9 mouse cellular contexts compared by ENCODE assay signal in genomic region chr11:96620660-96621059, GRCm38 (mm10).
DNase-seq lines count a peak whose midpoint lies in the region; ATAC-seq lines count a peak whose summit lies in the region.
"Had no signal": no experiment of that assay in that cellular context is flagged by ENCODE, and none has a peak within 500 bp of the region (broad histone marks: within the 10 kb centered on the region; RNA-seq: fewer than 3 reads in every experiment).

No protein-coding gene starts in this region.

- H3K4me3 ChIP-seq in heart, embryonic 13.5 days, result no peak overlapping the region
- 0 out of 2 replicates have a peak overlapping the region, but pooled peaks have one; percentile 2 for H3K4me3 ChIP-seq in brown adipose tissue, adult 24 weeks (ENCODE audit: insufficient read depth, low read depth, low read length)
- H3K4me3 ChIP-seq in hindbrain, embryonic 16.5 days (ENCODE audit: low read length), result no peak overlapping the region
- peak overlapping the region; percentile 2; the same call in 1 of the 2 replicates for H3K4me3 ChIP-seq in limb, embryonic 10.5 days
- H3K4me3 ChIP-seq: forebrain, embryonic 12.5 days had no signal

- H3K9ac ChIP-seq in heart, embryonic 13.5 days, result no peak overlapping the region
- H3K9ac ChIP-seq in hindbrain, embryonic 16.5 days (ENCODE audit: low read depth, low read length), result peak overlapping the region; percentile 9; the same call in 1 of the 2 replicates
- H3K9ac ChIP-seq: forebrain, embryonic 12.5 days had no signal

- no peaks in the 10 kb centered on the region for H3K36me3 ChIP-seq in heart, embryonic 13.5 days
- no peaks in the 10 kb centered on the region for H3K36me3 ChIP-seq in hindbrain, embryonic 16.5 days (ENCODE audit: control insufficient read depth, insufficient read depth, low read length)
- no peaks in the 10 kb centered on the region for H3K36me3 ChIP-seq in limb, embryonic 10.5 days
- H3K36me3 ChIP-seq: forebrain, embryonic 12.5 days had no signal

- H3K4me2 ChIP-seq in heart, embryonic 13.5 days, result peak overlapping the region; percentile 10; the same call in 1 of the 2 replicates
- H3K4me2 ChIP-seq in hindbrain, embryonic 16.5 days (ENCODE audit: low read length), result peak overlapping the region; percentile 34
- H3K4me2 ChIP-seq: forebrain, embryonic 12.5 days had no signal

- H3K9me3 ChIP-seq in heart, embryonic 13.5 days, result no peaks in the 10 kb centered on the region
- no peaks in the 10 kb centered on the region for H3K9me3 ChIP-seq in hindbrain, embryonic 16.5 days (ENCODE audit: control insufficient read depth, low read length)
- H3K9me3 ChIP-seq in limb, embryonic 10.5 days (replicated peaks), result no peaks in the 10 kb centered on the region
- H3K9me3 ChIP-seq: forebrain, embryonic 12.5 days had no signal

- peaks cover 78% of the 10 kb centered on the region for H3K27me3 ChIP-seq in heart, embryonic 13.5 days (replicated peaks)
- no peaks in the 10 kb centered on the region for H3K27me3 ChIP-seq in hindbrain, embryonic 16.5 days (replicated peaks; ENCODE audit: control insufficient read depth, insufficient read depth, low read length)
- peaks cover 40% of the 10 kb centered on the region for H3K27me3 ChIP-seq in limb, embryonic 10.5 days (ENCODE audit: low read depth, poor library complexity, severe bottlenecking)

- WGBS in heart, embryonic 13.5 days, result 61% methylated on average over 11 of the region's 11 CpGs
- 39% methylated on average over 11 of the region's 11 CpGs for WGBS in hindbrain, embryonic 16.5 days
- 41% methylated on average over 11 of the region's 11 CpGs for WGBS in limb, embryonic 10.5 days

- no peak for ATAC-seq in heart, embryonic 13.5 days (ENCODE audit: extremely low read depth, insufficient number of reproducible peaks, low FRiP score, low TSS enrichment)
- ATAC-seq in hindbrain, embryonic 16.5 days, result no peak

- no peak for DNase-seq in heart, postnatal 14 days
- no peak for DNase-seq in limb, embryonic 10.5 days (ENCODE audit: low spot score)
- DNase-seq in frontal cortex, postnatal 25 days (ENCODE audit: low spot score in 2 of 2), result no peak
- DNase-seq in thymus, postnatal 14 days, result no peak
- no peak for DNase-seq in layer of hippocampus, postnatal 10 days (ENCODE audit: low spot score in 2 of 2)

- H3K4me1 ChIP-seq in heart, embryonic 13.5 days, result 0 out of 2 replicates have a peak, but pooled peaks cover 5% of the 10 kb centered on the region
- H3K4me1 ChIP-seq in brown adipose tissue, adult 24 weeks (ENCODE audit: control insufficient read depth, insufficient read depth, insufficient read length, low read length), result no peaks in the 10 kb centered on the region; the same call in 1 of the 2 replicates
- H3K4me1 ChIP-seq in hindbrain, embryonic 16.5 days (ENCODE audit: control insufficient read depth, insufficient read depth, low read depth, low read length), result peaks cover 6% of the 10 kb centered on the region
- H3K4me1 ChIP-seq in limb, embryonic 10.5 days, result peaks cover 43% of the 10 kb centered on the region

- no peak overlapping the region for H3K27ac ChIP-seq in heart, embryonic 13.5 days (replicated peaks)
- 0 out of 2 replicates have a peak overlapping the region, but pooled peaks have one; percentile 35 for H3K27ac ChIP-seq in brown adipose tissue, adult 24 weeks (replicated peaks; ENCODE audit: low read depth, low read length)
- peak overlapping the region; percentile 72 for H3K27ac ChIP-seq in hindbrain, embryonic 16.5 days (ENCODE audit: low read depth, low read length)
- H3K27ac ChIP-seq in limb, embryonic 10.5 days, result no peak overlapping the region; the same call in 1 of the 2 replicates
- H3K27ac ChIP-seq: forebrain, embryonic 12.5 days had no signal

- intact Hi-C loops in heart, postnatal 14 days (cut with DNase I), result loop anchor here (2.0 to 5.0 kb wide), 5 partner anchors 33 to 342 kb away; partner anchors contain the start of gene Hoxb5

Comparison
In these comparisons a context has a peak if more than half of its experiments do, and no peak if none do; other contexts are left out.
1. H3K27ac ChIP-seq: peak in brown adipose tissue, adult 24 weeks (single experiment) and hindbrain, embryonic 16.5 days (single experiment); none in heart, embryonic 13.5 days (single experiment) and limb, embryonic 10.5 days (single experiment).
2. H3K4me3 ChIP-seq: peak in brown adipose tissue, adult 24 weeks (single experiment) and limb, embryonic 10.5 days (single experiment); none in heart, embryonic 13.5 days (single experiment) and hindbrain, embryonic 16.5 days (single experiment).